Mouse (Mus musculus): ENCODE results near the gene Olfr222. TPM values are rescaled to one million over a fixed set of nuclear protein-coding genes. Genes with fewer than 3 reads are reported as not detected.

Gene Olfr222
- polyA plus RNA-seq, 1 experiment from 2014 or later = not detected

DNA sequence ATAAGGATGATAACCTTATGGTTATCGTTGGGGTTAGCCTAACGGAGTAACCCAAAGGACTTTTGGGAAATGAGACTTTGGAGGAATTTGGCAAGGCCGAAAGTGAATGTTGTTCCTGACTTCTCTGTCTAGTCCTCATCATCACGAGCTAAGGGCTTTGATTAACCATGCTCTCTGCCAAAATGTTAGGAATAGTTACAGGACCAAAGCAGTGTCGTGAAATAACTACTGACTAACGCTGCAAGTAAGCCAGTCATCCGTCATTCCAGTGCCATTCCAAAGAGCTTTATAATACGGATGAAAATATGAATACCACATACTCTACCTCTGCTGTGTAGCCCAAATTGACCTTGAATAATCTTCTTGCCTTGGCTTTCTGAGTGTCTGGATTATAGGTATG, 20.9 kb upstream of the Olfr222 start:
- no peak overlapping the region for H3K4me2 ChIP-seq (ENCODE audit: low read depth, low read length)
- H3K4me1 ChIP-seq (ENCODE audit: control insufficient read depth, insufficient read depth, low read length) = no peaks in the 10 kb centered on the region
- H3K4me3 ChIP-seq (replicated peaks; ENCODE audit: low read length) = no peak overlapping the region
- WGBS = 80% methylated on average over 8 of the region's 8 CpGs
- no peaks in the 10 kb centered on the region for H3K36me3 ChIP-seq (ENCODE audit: control insufficient read depth, insufficient read depth, low read length)
- no peak overlapping the region for H3K9ac ChIP-seq (ENCODE audit: low read length)
- no peaks in the 10 kb centered on the region for H3K27me3 ChIP-seq (ENCODE audit: control insufficient read depth, insufficient read depth, low read length)
- H3K9me3 ChIP-seq (replicated peaks; ENCODE audit: control insufficient read depth, low read length) = no peaks in the 10 kb centered on the region
- no peak overlapping the region for H3K27ac ChIP-seq (ENCODE audit: low read length)
- ATAC-seq (ENCODE audit: insufficient read depth, low FRiP score) = no peak

DNA sequence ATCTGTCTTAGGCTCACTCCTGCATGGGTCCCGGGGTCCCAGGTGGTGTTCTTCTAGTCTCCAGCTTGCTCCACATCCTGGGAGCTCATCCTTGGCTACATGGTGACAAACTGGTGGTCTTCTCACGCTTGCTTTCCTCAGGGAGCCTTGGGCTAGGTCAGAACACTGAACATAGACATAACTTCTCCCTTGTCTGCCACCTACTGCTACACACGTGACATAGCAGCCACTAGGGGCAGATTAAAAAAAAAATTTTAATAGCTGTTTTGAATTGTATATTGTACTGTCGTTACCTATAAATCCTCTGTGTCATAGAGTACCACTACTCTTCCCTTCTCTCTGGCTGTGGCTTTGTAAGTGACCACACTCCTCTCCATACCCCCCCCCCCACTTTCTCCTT, 20.1 kb upstream of the Olfr222 start:
- WGBS = 37% methylated on average over 4 of the region's 4 CpGs
- Histone ChIP-seq H3K9ac (ENCODE audit: low read length) (no peak overlapping the region), H3K4me2 (ENCODE audit: low read depth, low read length) (no peak overlapping the region), H3K36me3 (ENCODE audit: control insufficient read depth, insufficient read depth, low read length) (no peaks in the 10 kb centered on the region), H3K27ac (ENCODE audit: low read length) (no peak overlapping the region), H3K9me3 (replicated peaks; ENCODE audit: control insufficient read depth, low read length) (no peaks in the 10 kb centered on the region), H3K4me1 (ENCODE audit: control insufficient read depth, insufficient read depth, low read length) (no peaks in the 10 kb centered on the region), H3K27me3 (ENCODE audit: control insufficient read depth, insufficient read depth, low read length) (no peaks in the 10 kb centered on the region), H3K4me3 (replicated peaks; ENCODE audit: low read length) (no peak overlapping the region)
- no peak for ATAC-seq (ENCODE audit: insufficient read depth, low FRiP score)

DNA sequence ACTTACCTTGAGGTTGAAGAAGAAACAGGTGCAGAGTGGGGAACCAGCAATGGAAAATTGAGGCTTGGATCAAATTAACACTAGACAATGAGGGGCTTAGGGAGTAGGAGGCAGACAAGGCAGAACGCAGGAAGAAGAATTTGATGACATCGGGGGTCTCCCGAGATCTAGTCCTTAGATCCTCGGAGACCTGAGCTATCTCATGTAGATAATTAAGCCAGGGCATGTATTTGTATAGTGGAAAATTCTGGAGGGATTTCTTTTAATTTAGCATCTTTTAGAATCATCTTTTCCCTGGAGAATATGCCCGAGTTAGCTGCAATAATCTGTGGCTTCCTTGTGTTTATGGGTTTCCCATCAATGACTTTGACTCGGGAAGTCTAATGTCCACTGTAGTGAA, 17.2 kb upstream of the Olfr222 start, which contains the start of gene Olfr223:
Gene Olfr223, minus strand, starts transcription at position 101 of the 400 bp plus-strand sequence.
- Histone ChIP-seq H3K27ac (ENCODE audit: low read length) (no peak within 1 kb of the TSS), H3K9ac (ENCODE audit: low read length) (no peak within 1 kb of the TSS), H3K36me3 (ENCODE audit: control insufficient read depth, insufficient read depth, low read length) (no peaks in the 10 kb centered on the region), H3K4me2 (ENCODE audit: low read depth, low read length) (no peak within 1 kb of the TSS), H3K9me3 (replicated peaks; ENCODE audit: control insufficient read depth, low read length) (no peaks in the 10 kb centered on the region), H3K4me1 (ENCODE audit: control insufficient read depth, insufficient read depth, low read length) (no peaks in the 10 kb centered on the region), H3K4me3 (replicated peaks; ENCODE audit: low read length) (no peak within 1 kb of the TSS), H3K27me3 (ENCODE audit: control insufficient read depth, insufficient read depth, low read length) (no peaks in the 10 kb centered on the region)
- 79% methylated on average over 6 of the region's 6 CpGs for WGBS
- no peak for ATAC-seq (ENCODE audit: insufficient read depth, low FRiP score)

DNA sequence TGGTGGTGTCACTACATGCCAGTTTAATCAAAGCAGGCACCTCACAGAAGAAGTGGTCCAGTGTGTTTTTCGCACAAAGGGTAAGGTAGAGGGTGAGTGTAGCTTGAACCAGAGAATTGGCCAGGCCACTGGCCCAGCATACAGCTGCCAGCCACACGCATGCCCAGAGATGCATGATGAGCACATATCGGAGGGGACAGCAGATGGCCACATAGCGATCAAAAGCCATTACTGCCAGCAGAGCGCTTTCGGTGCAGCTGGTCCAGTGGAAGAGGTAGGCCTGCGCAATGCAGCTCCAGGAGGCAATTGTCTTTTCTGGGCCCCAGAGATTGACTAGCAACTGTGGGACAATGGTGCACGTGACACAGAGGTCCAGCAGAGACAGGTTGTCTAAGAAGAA, 13.5 kb upstream of the Olfr222 start:
- no peak for ATAC-seq (ENCODE audit: insufficient read depth, low FRiP score)
- WGBS = 90% methylated on average over 8 of the region's 8 CpGs

GRCm38 (mm10) chr11:59584539-59584938, 8.5 kb upstream of the Olfr222 start:
- Histone ChIP-seq H3K4me3 (replicated peaks; ENCODE audit: low read length) (no peak overlapping the region), H3K27me3 (ENCODE audit: control insufficient read depth, insufficient read depth, low read length) (no peaks in the 10 kb centered on the region), H3K4me2 (ENCODE audit: low read depth, low read length) (no peak overlapping the region), H3K36me3 (ENCODE audit: control insufficient read depth, insufficient read depth, low read length) (no peaks in the 10 kb centered on the region), H3K4me1 (ENCODE audit: control insufficient read depth, insufficient read depth, low read length) (no peaks in the 10 kb centered on the region), H3K9ac (ENCODE audit: low read length) (no peak overlapping the region), H3K27ac (ENCODE audit: low read length) (no peak overlapping the region), H3K9me3 (replicated peaks; ENCODE audit: control insufficient read depth, low read length) (no peaks in the 10 kb centered on the region)
- 21% methylated on average over 6 of the region's 6 CpGs for WGBS
- no peak for ATAC-seq (ENCODE audit: insufficient read depth, low FRiP score)

More for the DNA sequence above, 13.5 kb upstream of the Olfr222 start:
- Histone ChIP-seq H3K9me3 (replicated peaks; ENCODE audit: control insufficient read depth, low read length) (no peaks in the 10 kb centered on the region), H3K27ac (ENCODE audit: low read length) (no peak overlapping the region), H3K4me3 (replicated peaks; ENCODE audit: low read length) (no peak overlapping the region), H3K4me2 (ENCODE audit: low read depth, low read length) (no peak overlapping the region), H3K4me1 (ENCODE audit: control insufficient read depth, insufficient read depth, low read length) (no peaks in the 10 kb centered on the region), H3K36me3 (ENCODE audit: control insufficient read depth, insufficient read depth, low read length) (no peaks in the 10 kb centered on the region), H3K9ac (ENCODE audit: low read length) (no peak overlapping the region), H3K27me3 (ENCODE audit: control insufficient read depth, insufficient read depth, low read length) (no peaks in the 10 kb centered on the region)

DNA sequence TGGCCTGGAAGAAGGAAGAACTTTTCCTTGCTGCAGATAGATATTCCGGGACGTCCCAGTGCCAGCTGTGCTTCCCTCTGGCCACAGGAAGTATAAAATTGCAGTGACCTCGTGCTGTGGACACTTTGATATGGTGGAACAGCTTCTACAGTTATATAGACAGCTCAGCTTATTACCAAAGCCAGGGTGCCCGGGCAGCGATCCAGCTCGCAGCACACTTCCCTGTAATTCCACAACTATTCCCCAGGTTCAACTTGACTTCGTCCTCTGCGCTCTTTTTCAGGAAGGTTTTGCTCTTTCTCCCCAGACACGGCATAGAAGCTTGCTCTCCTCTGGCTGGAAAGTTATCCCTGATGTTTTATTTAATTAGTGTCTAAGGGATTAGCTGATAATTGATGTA, 309 bp downstream of the Olfr222 start:
- Histone ChIP-seq H3K4me2 (ENCODE audit: low read depth, low read length) (no peak overlapping the region), H3K4me3 (replicated peaks; ENCODE audit: low read length) (no peak overlapping the region), H3K9ac (ENCODE audit: low read length) (no peak overlapping the region), H3K27ac (ENCODE audit: low read length) (no peak overlapping the region), H3K27me3 (ENCODE audit: control insufficient read depth, insufficient read depth, low read length) (peaks cover 7% of the 10 kb centered on the region; the same call in 1 of the 2 replicates), H3K4me1 (ENCODE audit: control insufficient read depth, insufficient read depth, low read length) (no peaks in the 10 kb centered on the region), H3K9me3 (replicated peaks; ENCODE audit: control insufficient read depth, low read length) (no peaks in the 10 kb centered on the region), H3K36me3 (ENCODE audit: control insufficient read depth, insufficient read depth, low read length) (no peaks in the 10 kb centered on the region)
- ATAC-seq (ENCODE audit: insufficient read depth, low FRiP score) = no peak
- WGBS = 52% methylated on average over 9 of the region's 9 CpGs

DNA sequence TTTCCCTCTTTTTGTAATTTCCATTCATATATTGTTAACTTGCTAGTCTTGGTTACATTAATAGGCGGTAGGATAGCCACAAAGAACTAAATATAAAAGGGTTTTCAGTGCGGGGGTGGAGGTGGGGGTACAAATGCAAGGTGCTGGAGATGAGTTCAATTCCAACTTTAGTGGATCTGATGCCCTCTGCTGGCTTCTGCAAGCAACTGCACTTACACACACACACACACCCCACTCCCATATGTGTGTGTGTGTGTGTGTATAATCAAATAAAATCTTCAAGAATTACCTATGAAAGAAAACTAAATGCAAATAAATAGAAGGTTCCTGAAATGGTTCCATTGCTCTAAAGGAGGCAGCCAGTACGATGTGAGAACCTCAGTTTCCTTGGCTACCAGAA, 6.7 kb downstream of the Olfr222 start:
- ATAC-seq (ENCODE audit: insufficient read depth, low FRiP score) = no peak

DNA sequence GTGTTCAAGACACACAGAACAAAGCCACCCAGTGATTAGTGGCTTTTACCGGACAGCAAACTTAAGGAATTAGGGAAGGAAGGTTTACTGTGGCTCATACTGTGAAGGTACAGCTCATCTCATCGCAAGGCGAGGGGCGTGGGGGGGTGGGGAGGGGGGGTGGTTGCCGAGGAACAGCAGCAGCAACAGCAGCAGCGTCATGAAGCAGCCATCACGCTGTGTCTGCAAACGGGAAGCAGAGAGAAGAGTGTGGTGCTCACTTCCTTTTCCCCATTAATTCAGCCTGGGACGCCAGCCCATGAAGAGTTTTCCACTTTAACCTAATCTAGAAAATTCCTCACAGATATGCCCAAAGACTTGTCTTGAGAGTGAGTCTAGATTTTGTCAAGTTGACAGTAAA, 13.2 kb downstream of the Olfr222 start:
- ATAC-seq (ENCODE audit: insufficient read depth, low FRiP score) = no peak
- H3K4me3 ChIP-seq (replicated peaks; ENCODE audit: low read length) = no peak overlapping the region

More for the DNA sequence above, 6.7 kb downstream of the Olfr222 start:
- Histone ChIP-seq H3K4me1 (ENCODE audit: control insufficient read depth, insufficient read depth, low read length) (no peaks in the 10 kb centered on the region), H3K27ac (ENCODE audit: low read length) (no peak overlapping the region), H3K4me3 (replicated peaks; ENCODE audit: low read length) (no peak overlapping the region), H3K27me3 (ENCODE audit: control insufficient read depth, insufficient read depth, low read length) (peaks cover 10% of the 10 kb centered on the region; the same call in 1 of the 2 replicates), H3K36me3 (ENCODE audit: control insufficient read depth, insufficient read depth, low read length) (no peaks in the 10 kb centered on the region), H3K9ac (ENCODE audit: low read length) (no peak overlapping the region), H3K9me3 (replicated peaks; ENCODE audit: control insufficient read depth, low read length) (no peaks in the 10 kb centered on the region), H3K4me2 (ENCODE audit: low read depth, low read length) (no peak overlapping the region)
- WGBS = 61% methylated on average over 3 of the region's 3 CpGs

GRCm38 (mm10) chr11:59562336-59562735, 13.7 kb downstream of the Olfr222 start:
- Histone ChIP-seq H3K4me2 (ENCODE audit: low read depth, low read length) (no peak overlapping the region), H3K4me1 (ENCODE audit: control insufficient read depth, insufficient read depth, low read length) (no peaks in the 10 kb centered on the region), H3K27me3 (ENCODE audit: control insufficient read depth, insufficient read depth, low read length) (no peaks in the 10 kb centered on the region), H3K9me3 (replicated peaks; ENCODE audit: control insufficient read depth, low read length) (no peaks in the 10 kb centered on the region), H3K27ac (ENCODE audit: low read length) (no peak overlapping the region), H3K36me3 (ENCODE audit: control insufficient read depth, insufficient read depth, low read length) (no peaks in the 10 kb centered on the region), H3K4me3 (replicated peaks; ENCODE audit: low read length) (no peak overlapping the region), H3K9ac (ENCODE audit: low read length) (no peak overlapping the region)
- ATAC-seq (ENCODE audit: insufficient read depth, low FRiP score) = no peak
- 87% methylated on average over 4 of the region's 4 CpGs for WGBS

More for the DNA sequence above, 13.2 kb downstream of the Olfr222 start:
- H3K27me3 ChIP-seq (ENCODE audit: control insufficient read depth, insufficient read depth, low read length) = no peaks in the 10 kb centered on the region
- H3K36me3 ChIP-seq (ENCODE audit: control insufficient read depth, insufficient read depth, low read length) = no peaks in the 10 kb centered on the region
- H3K9ac ChIP-seq (ENCODE audit: low read length) = no peak overlapping the region
- H3K9me3 ChIP-seq (replicated peaks; ENCODE audit: control insufficient read depth, low read length) = no peaks in the 10 kb centered on the region
- no peak overlapping the region for H3K27ac ChIP-seq (ENCODE audit: low read length)
- WGBS = 63% methylated on average over 9 of the region's 9 CpGs
- no peaks in the 10 kb centered on the region for H3K4me1 ChIP-seq (ENCODE audit: control insufficient read depth, insufficient read depth, low read length)
- no peak overlapping the region for H3K4me2 ChIP-seq (ENCODE audit: low read depth, low read length)

DNA sequence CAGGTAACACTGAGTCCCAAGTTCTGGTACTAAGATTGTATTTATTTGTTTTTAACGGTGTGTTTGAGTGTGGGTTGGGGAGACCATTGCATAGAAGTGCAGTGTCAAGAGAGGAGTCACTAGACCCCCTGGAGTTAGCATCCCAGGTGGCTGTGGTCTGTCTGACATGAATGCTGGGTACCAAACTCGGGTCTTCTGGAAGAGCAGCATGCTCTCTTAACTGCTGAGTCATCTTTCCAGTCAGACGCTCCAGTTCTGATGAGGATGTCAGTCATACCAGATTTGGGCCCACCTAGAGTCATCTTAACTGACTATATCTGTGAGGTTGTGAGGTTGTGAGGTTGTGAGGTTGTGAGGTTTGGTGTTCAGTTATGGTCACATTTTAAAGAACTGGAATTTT, 15.1 kb downstream of the Olfr222 start:
- no peak for ATAC-seq (ENCODE audit: insufficient read depth, low FRiP score)
- Histone ChIP-seq H3K9ac (ENCODE audit: low read length) (no peak overlapping the region), H3K9me3 (replicated peaks; ENCODE audit: control insufficient read depth, low read length) (no peaks in the 10 kb centered on the region), H3K4me3 (replicated peaks; ENCODE audit: low read length) (no peak overlapping the region), H3K27ac (ENCODE audit: low read length) (no peak overlapping the region), H3K27me3 (ENCODE audit: control insufficient read depth, insufficient read depth, low read length) (no peaks in the 10 kb centered on the region), H3K4me1 (ENCODE audit: control insufficient read depth, insufficient read depth, low read length) (no peaks in the 10 kb centered on the region), H3K4me2 (ENCODE audit: low read depth, low read length) (no peak overlapping the region), H3K36me3 (ENCODE audit: control insufficient read depth, insufficient read depth, low read length) (no peaks in the 10 kb centered on the region)
- 65% methylated on average over 3 of the region's 3 CpGs for WGBS
